Mouse (Mus musculus): ENCODE results near the gene 1810009A15Rik.

1810009A15Rik gene

GRCm38 (mm10) chr19:8919000-8919399 is 30.3 kb downstream of the 1810009A15Rik start:
- in situ Hi-C loops (cut with MboI, MseI), result loop anchor here (10.0 kb wide), 1 partner anchor 1694 kb away; no protein-coding TSS in a partner anchor

- in situ Hi-C loops (cut with MboI, MseI), result loop anchor here (10.0 kb wide), 1 partner anchor 1695 kb away; no protein-coding TSS in a partner anchor
Measured at GRCm38 (mm10) chr19:8919684-8920072, 31.0 kb downstream of the 1810009A15Rik start.

- in situ Hi-C loops (cut with MboI, MseI), result no loop called here
Measured at GRCm38 (mm10) chr19:8920073-8920736, 31.6 kb downstream of the 1810009A15Rik start, which contains the start of gene B3gat3. TSS of gene B3gat3 (plus strand) at chr19:8920374.

GRCm38 (mm10) chr19:8920836-8921291 is 32.2 kb downstream of the 1810009A15Rik start:
- in situ Hi-C loops (cut with MboI, MseI), result no loop called here

GRCm38 (mm10) chr19:8921741-8922140 is 33.1 kb downstream of the 1810009A15Rik start:
- in situ Hi-C loops (cut with MboI, MseI), result no loop called here

GRCm38 (mm10) chr19:8926766-8927165 is 38.1 kb downstream of the 1810009A15Rik start:
- in situ Hi-C loops (cut with MboI, MseI), result no loop called here

GRCm38 (mm10) chr19:8927891-8928525 is 39.4 kb downstream of the 1810009A15Rik start:
- in situ Hi-C loops (cut with MboI, MseI), result no loop called here

- in situ Hi-C loops (cut with MboI, MseI), result no loop called here
Measured at GRCm38 (mm10) chr19:8928689-8929223, 40.1 kb downstream of the 1810009A15Rik start.

- in situ Hi-C loops (cut with MboI, MseI), result no loop called here
Measured at GRCm38 (mm10) chr19:8929224-8930088, 40.8 kb downstream of the 1810009A15Rik start, which contains the start of the genes Rom1 and Eml3. TSS of gene Rom1 (minus strand) at chr19:8929356. TSS of gene Eml3 (plus strand) at chr19:8929552.

- in situ Hi-C loops (cut with MboI, MseI), result no loop called here
Measured at GRCm38 (mm10) chr19:8930117-8930516, 41.5 kb downstream of the 1810009A15Rik start.

- in situ Hi-C loops (cut with MboI, MseI), result no loop called here
Measured at GRCm38 (mm10) chr19:8930771-8931170, 42.1 kb downstream of the 1810009A15Rik start.

GRCm38 (mm10) chr19:8936736-8937135 is 48.1 kb downstream of the 1810009A15Rik start:
- in situ Hi-C loops (cut with MboI, MseI), result no loop called here

Data from T-helper 1 cell (primary cell).